Mouse (Mus musculus): Measurements from ENCODE around the gene Wwtr1. TPM values are rescaled to one million over a fixed set of nuclear protein-coding genes. Genes with fewer than 3 reads are reported as not detected.
A peak's percentile ranks its signal among the peaks of the same experiment; 100 is the strongest.

The Wwtr1 gene
- total and polyA plus RNA-seq, 2 experiments from 2014 or later: 26.1 to 90.9 TPM

DNA sequence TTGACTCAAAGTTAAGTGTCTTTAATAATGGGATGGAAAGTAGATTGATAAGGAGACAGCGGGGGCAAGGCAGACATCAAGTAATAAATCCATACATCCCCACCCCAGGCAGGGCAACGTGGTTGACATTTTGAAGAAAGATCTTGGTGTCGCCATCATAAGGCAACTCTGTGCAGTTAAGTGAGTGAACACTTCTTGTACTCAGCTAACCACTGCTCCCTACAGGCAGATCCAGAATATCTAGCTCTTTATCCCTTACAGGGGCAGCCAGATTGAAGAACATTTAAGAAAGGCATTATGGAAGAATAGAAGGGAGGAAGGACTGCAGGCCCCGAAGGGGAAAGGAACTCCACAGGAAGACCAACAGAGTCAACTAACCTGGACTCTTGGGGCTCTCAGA lies 146.2 kb downstream of the Wwtr1 start:
- WGBS: 69% methylated on average over 4 of the region's 4 CpGs
- no peaks in the 10 kb centered on the region for H3K9me3 ChIP-seq (replicated peaks; ENCODE audit: control insufficient read depth, low read length)
- 0 out of 2 replicates have a peak, but pooled peaks have one; percentile 37 for ATAC-seq (ENCODE audit: insufficient read depth, low read depth)

DNA sequence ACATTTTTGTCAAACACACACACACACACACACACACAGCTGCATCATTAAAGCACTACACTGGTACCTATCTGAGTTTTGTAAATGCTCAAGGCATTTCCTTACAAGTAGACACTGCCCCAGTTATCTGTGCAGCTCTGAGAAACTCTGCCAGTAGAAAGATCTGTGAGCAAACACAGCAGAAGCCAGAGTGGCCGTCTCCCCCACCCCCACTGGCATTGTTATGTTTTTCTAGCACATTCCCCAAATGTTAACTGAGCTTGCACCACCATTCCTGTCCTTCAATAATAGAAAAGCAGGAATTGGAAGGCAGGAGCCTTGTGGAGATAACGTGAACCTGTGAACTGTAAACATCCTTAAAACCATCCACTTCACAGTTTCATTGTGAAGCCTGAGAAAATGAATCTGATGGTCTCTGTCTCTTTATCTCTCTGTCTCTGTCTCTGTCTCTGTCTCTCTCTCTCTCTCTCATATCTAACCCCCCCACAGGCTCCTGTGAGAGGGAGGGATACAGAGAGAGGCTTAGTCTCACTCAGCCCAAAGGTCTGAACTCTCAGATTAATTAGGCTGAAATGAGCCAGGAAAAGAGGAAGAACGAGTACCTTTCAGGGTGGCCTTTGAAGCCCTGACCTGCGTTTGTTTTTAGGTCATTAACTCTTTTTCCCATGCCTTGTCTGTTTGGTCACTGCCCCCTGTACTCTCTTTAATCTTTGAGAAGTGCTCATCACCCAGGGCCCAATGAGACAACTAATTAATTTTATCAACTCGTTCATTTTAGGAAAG lies 146.8 kb downstream of the Wwtr1 start:
- Histone ChIP-seq H3K27me3 (ENCODE audit: control insufficient read depth, insufficient read depth, low read length) (no peaks in the 10 kb centered on the region), H3K4me3 (ENCODE audit: low read depth, low read length) (no peak overlapping the region), H3K36me3 (replicated peaks; ENCODE audit: control insufficient read depth, insufficient read depth, low read length) (no peaks in the 10 kb centered on the region), H3K4me2 (ENCODE audit: low read depth, low read length) (no peak overlapping the region), H3K27ac (ENCODE audit: low read depth) (peak overlapping the region; percentile 44), H3K9me3 (replicated peaks; ENCODE audit: control insufficient read depth, low read length) (no peaks in the 10 kb centered on the region), H3K9ac (replicated peaks; ENCODE audit: low read depth, low read length) (no peak overlapping the region), H3K4me1 (ENCODE audit: control insufficient read depth, insufficient read depth) (peaks cover 26% of the 10 kb centered on the region)
- ATAC-seq (ENCODE audit: insufficient read depth, low read depth): peak; percentile 40; the same call in 1 of the 2 replicates
- TF ChIP-seq CTCF (IDR thresholded peaks at IDR 0.05; ENCODE audit: low read depth) (no peak), EP300 (IDR thresholded peaks at IDR 0.05; ENCODE audit: low read depth) (no peak)
- WGBS: 33% methylated on average over 5 of the region's 5 CpGs
- peak; percentile 65 for DNase-seq (ENCODE audit: low spot score)

More for the DNA sequence above, 146.2 kb downstream of the Wwtr1 start:
- no peak overlapping the region for H3K4me2 ChIP-seq (ENCODE audit: low read depth, low read length)
- no peak overlapping the region for H3K9ac ChIP-seq (replicated peaks; ENCODE audit: low read depth, low read length)
- H3K27me3 ChIP-seq (ENCODE audit: control insufficient read depth, insufficient read depth, low read length): no peaks in the 10 kb centered on the region
- H3K27ac ChIP-seq (ENCODE audit: low read depth): no peak overlapping the region
- H3K4me1 ChIP-seq (ENCODE audit: control insufficient read depth, insufficient read depth): peaks cover 26% of the 10 kb centered on the region
- TF ChIP-seq EP300 (IDR thresholded peaks at IDR 0.05; ENCODE audit: low read depth) (no peak), CTCF (IDR thresholded peaks at IDR 0.05; ENCODE audit: low read depth) (peak; percentile 58)
- peak; percentile 45 for DNase-seq (ENCODE audit: low spot score)
- H3K36me3 ChIP-seq (replicated peaks; ENCODE audit: control insufficient read depth, insufficient read depth, low read length): no peaks in the 10 kb centered on the region
- H3K4me3 ChIP-seq (ENCODE audit: low read depth, low read length): no peak overlapping the region

DNA sequence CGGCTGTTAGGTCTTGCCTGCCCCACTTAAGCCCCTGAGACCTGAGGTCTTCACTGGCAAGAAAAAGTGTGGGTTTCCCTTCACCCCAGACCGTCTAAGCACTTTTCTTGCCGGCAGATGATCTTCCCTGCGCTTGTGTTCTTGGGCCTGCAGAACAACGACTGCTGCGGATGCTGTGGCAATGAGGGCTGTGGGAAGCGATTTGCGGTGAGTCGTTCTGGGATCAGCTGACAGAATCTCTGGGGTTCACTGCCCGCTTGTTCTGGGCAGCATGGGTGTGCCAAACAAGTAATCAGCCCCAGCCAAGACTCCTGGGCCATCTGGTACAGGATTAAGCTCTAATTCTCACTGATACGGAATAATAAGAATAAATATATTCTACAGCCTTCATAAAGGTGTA lies 149.4 kb downstream of the Wwtr1 start:
- DNase-seq (ENCODE audit: low spot score) (no peak), ATAC-seq (ENCODE audit: insufficient read depth, low read depth) (no peak)
- no peaks in the 10 kb centered on the region for H3K27me3 ChIP-seq (ENCODE audit: control insufficient read depth, insufficient read depth, low read length)
- no peaks in the 10 kb centered on the region for H3K9me3 ChIP-seq (replicated peaks; ENCODE audit: control insufficient read depth, low read length)
- H3K9ac ChIP-seq (replicated peaks; ENCODE audit: low read depth, low read length): no peak overlapping the region
- H3K4me1 ChIP-seq (ENCODE audit: control insufficient read depth, insufficient read depth): peaks cover 26% of the 10 kb centered on the region
- H3K36me3 ChIP-seq (replicated peaks; ENCODE audit: control insufficient read depth, insufficient read depth, low read length): no peaks in the 10 kb centered on the region
- 0 out of 2 replicates have a peak overlapping the region, but pooled peaks have one; percentile 35 for H3K27ac ChIP-seq (ENCODE audit: low read depth)
- whole genome bisulfite sequencing: 91% methylated on average over 11 of the region's 11 CpGs
- TF ChIP-seq CTCF (IDR thresholded peaks at IDR 0.05; ENCODE audit: low read depth) (no peak), EP300 (IDR thresholded peaks at IDR 0.05; ENCODE audit: low read depth) (no peak)
- no peak overlapping the region for H3K4me2 ChIP-seq (ENCODE audit: low read depth, low read length)
- no peak overlapping the region for H3K4me3 ChIP-seq (ENCODE audit: low read depth, low read length)

DNA sequence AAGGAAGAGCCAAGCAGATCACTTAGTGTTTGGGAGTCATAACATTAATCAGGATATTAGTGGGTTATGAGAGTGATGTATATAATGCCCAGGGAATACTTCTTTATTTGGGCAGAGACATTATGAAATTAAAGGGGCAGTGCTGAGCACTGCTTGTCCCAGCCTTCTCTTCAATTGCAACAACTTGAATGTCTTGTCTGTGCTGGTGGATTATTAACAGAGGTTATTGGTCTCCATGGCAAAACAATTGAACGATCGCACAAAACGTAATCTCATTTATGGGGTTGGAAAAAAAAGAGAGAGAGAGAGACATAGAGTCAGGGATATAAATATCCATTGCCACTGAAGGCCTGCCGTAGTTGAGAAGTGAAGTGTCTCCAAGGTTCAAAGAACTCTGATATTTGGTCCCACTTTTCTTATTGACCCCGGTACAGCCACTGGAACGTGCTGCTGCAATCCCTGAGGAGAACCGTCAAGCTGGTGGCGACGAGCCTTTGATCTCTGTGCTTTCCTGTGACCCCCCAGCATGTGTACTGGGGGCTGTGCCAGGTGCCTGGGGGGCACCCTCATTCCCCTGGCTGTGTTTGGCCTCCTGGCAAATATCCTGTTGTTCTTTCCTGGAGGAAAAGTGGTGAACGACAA lies 150.5 kb downstream of the Wwtr1 start, which contains the start of gene Tm4sf4:
Tm4sf4 (plus strand) TSS at position 226 of the 642 bp plus-strand sequence.
- WGBS: 58% methylated on average over 10 of the region's 10 CpGs

DNA sequence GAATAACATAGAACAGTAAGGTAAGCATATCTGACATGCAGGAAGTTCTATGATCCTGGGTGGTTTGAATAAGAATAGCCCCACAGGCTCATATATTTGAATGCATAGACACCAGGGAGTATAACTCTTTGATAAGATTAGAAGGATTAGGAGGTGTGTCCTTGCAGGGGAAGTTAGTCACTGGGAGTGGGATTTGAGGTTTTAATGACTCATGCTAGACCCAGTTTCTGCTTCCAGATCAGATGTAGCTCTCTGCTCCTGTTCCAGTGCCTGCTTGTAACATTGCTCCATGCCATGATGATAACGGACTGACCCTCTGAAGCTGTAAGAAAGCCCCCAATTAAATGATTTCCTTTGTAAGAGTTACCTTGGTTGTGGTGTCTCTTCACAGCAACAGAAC lies 155.1 kb downstream of the Wwtr1 start:
- Histone ChIP-seq H3K36me3 (replicated peaks; ENCODE audit: control insufficient read depth, insufficient read depth, low read length) (no peaks in the 10 kb centered on the region), H3K27me3 (ENCODE audit: control insufficient read depth, insufficient read depth, low read length) (no peaks in the 10 kb centered on the region), H3K9me3 (replicated peaks; ENCODE audit: control insufficient read depth, low read length) (no peaks in the 10 kb centered on the region), H3K27ac (ENCODE audit: low read depth) (no peak overlapping the region), H3K4me2 (ENCODE audit: low read depth, low read length) (no peak overlapping the region), H3K9ac (replicated peaks; ENCODE audit: low read depth, low read length) (no peak overlapping the region), H3K4me3 (ENCODE audit: low read depth, low read length) (no peak overlapping the region), H3K4me1 (ENCODE audit: control insufficient read depth, insufficient read depth) (0 out of 2 replicates have a peak, but pooled peaks cover 8% of the 10 kb centered on the region)
- no peak for TF ChIP-seq CTCF (IDR thresholded peaks at IDR 0.05; ENCODE audit: low read depth)
- TF ChIP-seq EP300 (IDR thresholded peaks at IDR 0.05; ENCODE audit: low read depth): no peak
- 82% methylated on average over 1 of the region's 1 CpGs for WGBS
- DNase-seq (ENCODE audit: low spot score) (no peak), ATAC-seq (ENCODE audit: insufficient read depth, low read depth) (no peak)

More for the DNA sequence above, 150.5 kb downstream of the Wwtr1 start, which contains the start of gene Tm4sf4:
- ATAC-seq (ENCODE audit: insufficient read depth, low read depth): no peak
- Histone ChIP-seq H3K36me3 (replicated peaks; ENCODE audit: control insufficient read depth, insufficient read depth, low read length) (no peaks in the 10 kb centered on the region), H3K4me2 (ENCODE audit: low read depth, low read length) (no peak within 1 kb of the TSS), H3K9ac (replicated peaks; ENCODE audit: low read depth, low read length) (no peak within 1 kb of the TSS), H3K27me3 (ENCODE audit: control insufficient read depth, insufficient read depth, low read length) (no peaks in the 10 kb centered on the region), H3K27ac (ENCODE audit: low read depth) (no peak within 1 kb of the TSS), H3K4me1 (ENCODE audit: control insufficient read depth, insufficient read depth) (peaks cover 26% of the 10 kb centered on the region), H3K4me3 (ENCODE audit: low read depth, low read length) (no peak within 1 kb of the TSS), H3K9me3 (replicated peaks; ENCODE audit: control insufficient read depth, low read length) (no peaks in the 10 kb centered on the region)
- no peak for TF ChIP-seq EP300 (IDR thresholded peaks at IDR 0.05; ENCODE audit: low read depth)
- no peak for TF ChIP-seq CTCF (IDR thresholded peaks at IDR 0.05; ENCODE audit: low read depth)
- no peak for DNase-seq (ENCODE audit: low spot score)

All from heart, postnatal 0 days (tissue).